Mouse (Mus musculus) ovary, postnatal 14 days (tissue): Measurements from ENCODE around the gene Mtx1.

Experiments
- DNase-seq: peaks from one replicate; pipeline ENCODE4 v3.0.0; 2022; ENCODE audit warnings: low spot score

The Mtx1 gene

GRCm38 (mm10) chr3:89226900-89227299 is at the start of gene Mtx1:
Mtx1 (minus strand) TSS chr3:89227088.
- DNase-seq, result no peak

- DNase-seq, result no peak
Observed at GRCm38 (mm10) chr3:89276061-89276460, 49.2 kb upstream of the Mtx1 start.

- no peak for DNase-seq
Observed at GRCm38 (mm10) chr3:89271760-89272159, 44.9 kb upstream of the Mtx1 start.

- DNase-seq, result peak; percentile 22
Observed at GRCm38 (mm10) chr3:89270891-89271290, 44.0 kb upstream of the Mtx1 start.

- peak; percentile 84 for DNase-seq
Observed at GRCm38 (mm10) chr3:89270051-89270755, 43.3 kb upstream of the Mtx1 start, which contains the start of gene Slc50a1. Slc50a1 (minus strand) TSS chr3:89270570.

GRCm38 (mm10) chr3:89268916-89269315 is 42.0 kb upstream of the Mtx1 start:
- DNase-seq, result no peak

- peak; percentile 51 for DNase-seq
Observed at GRCm38 (mm10) chr3:89266439-89266893, 39.6 kb upstream of the Mtx1 start.

- DNase-seq, result no peak
Observed at GRCm38 (mm10) chr3:89262417-89262816, 35.5 kb upstream of the Mtx1 start.

GRCm38 (mm10) chr3:89260211-89260610 is 33.3 kb upstream of the Mtx1 start:
- no peak for DNase-seq

- DNase-seq, result no peak
Observed at GRCm38 (mm10) chr3:89259076-89259475, 32.2 kb upstream of the Mtx1 start, which contains the start of gene Dpm3. Dpm3 (plus strand) TSS chr3:89259358.

GRCm38 (mm10) chr3:89256177-89256576 is 29.3 kb upstream of the Mtx1 start:
- DNase-seq, result no peak

- DNase-seq, result no peak
Observed at GRCm38 (mm10) chr3:89254994-89255393, 28.1 kb upstream of the Mtx1 start.

GRCm38 (mm10) chr3:89251365-89251895 is 24.5 kb upstream of the Mtx1 start:
- no peak for DNase-seq

- no peak for DNase-seq
Observed at GRCm38 (mm10) chr3:89250435-89251040, 23.6 kb upstream of the Mtx1 start.

- DNase-seq, result no peak
Observed at GRCm38 (mm10) chr3:89247466-89247865, 20.6 kb upstream of the Mtx1 start.

- DNase-seq, result peak; percentile 84
Observed at GRCm38 (mm10) chr3:89246261-89247100, 19.6 kb upstream of the Mtx1 start, which contains the start of gene Trim46. Trim46 (minus strand) TSS chr3:89246309.

- DNase-seq, result no peak
Observed at GRCm38 (mm10) chr3:89245688-89246171, 18.8 kb upstream of the Mtx1 start, which contains the start of gene Krtcap2. Krtcap2 (plus strand) TSS chr3:89245966.

- no peak for DNase-seq
Observed at GRCm38 (mm10) chr3:89244982-89245687, 18.2 kb upstream of the Mtx1 start.

- no peak for DNase-seq
Observed at GRCm38 (mm10) chr3:89244158-89244981, 17.5 kb upstream of the Mtx1 start.

GRCm38 (mm10) chr3:89243609-89244008 is 16.7 kb upstream of the Mtx1 start:
- DNase-seq, result no peak
